Mouse (Mus musculus): ENCODE measurements at regions not wholly inside any gene's neighbourhood (a gene's known extent, or its start where the extent isn't known, plus 50 kb on each side); places are given as distances from the start of the nearest gene placed in this dataset.

DNA sequence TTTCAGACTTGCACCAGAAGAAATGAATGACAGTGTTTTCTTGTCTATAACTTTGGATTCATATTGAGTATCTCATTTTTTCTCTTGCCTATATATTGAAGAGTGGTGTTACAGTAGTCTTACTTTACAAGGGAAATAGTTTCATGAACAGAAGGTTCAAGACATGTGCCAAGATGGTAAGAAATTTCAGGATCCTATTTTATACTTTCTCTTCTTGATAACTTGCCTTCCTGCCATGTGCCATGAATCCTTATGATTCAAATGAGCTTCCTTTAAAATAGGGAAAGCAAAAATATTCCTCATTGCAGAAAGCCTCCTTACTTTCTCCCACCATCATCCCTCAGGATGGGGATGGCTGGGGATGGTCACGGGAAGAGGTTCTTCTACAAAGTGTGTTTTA lies 812.8 kb upstream of the Gm10801 start:
- no peak overlapping the region for H3K9ac ChIP-seq (ENCODE audit: low read length)
- H3K4me2 ChIP-seq: no peak overlapping the region
- no peak overlapping the region for H3K4me3 ChIP-seq (ENCODE audit: low read depth, low read length)
- 77% methylated on average over 1 of the region's 1 CpGs for WGBS
- no peaks in the 10 kb centered on the region for H3K36me3 ChIP-seq (ENCODE audit: control insufficient read depth, insufficient read depth, low read length)
- H3K27me3 ChIP-seq (ENCODE audit: control insufficient read depth, insufficient read depth, low read length): no peaks in the 10 kb centered on the region
- ATAC-seq (ENCODE audit: low FRiP score): no peak
- DNase-seq (ENCODE audit: low spot score, missing footprints): no peak
- H3K4me1 ChIP-seq (ENCODE audit: control insufficient read depth, insufficient read depth, low read length): no peaks in the 10 kb centered on the region
- H3K9me3 ChIP-seq (ENCODE audit: control insufficient read depth, low read length): no peaks in the 10 kb centered on the region
- H3K27ac ChIP-seq (ENCODE audit: low read depth, low read length): no peak overlapping the region

DNA sequence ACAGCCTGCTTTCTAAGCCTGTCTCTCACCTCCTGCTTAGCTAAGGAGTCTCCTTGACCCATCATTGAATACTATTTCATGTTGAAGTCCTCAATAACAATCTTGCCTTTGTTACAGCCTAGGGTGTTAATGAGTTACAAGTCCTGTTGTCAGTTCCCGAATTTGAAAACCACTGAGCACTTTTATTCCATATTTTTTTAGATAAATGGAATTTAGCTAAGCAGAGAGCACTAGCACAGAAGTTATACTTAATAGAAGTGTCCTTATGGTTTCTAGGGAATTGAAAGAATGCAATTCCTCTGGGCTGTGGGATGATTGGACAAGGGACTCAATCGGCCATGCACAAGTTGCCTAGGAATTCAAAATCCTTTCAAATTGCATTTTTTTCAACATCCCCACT lies 790.8 kb upstream of the Gm10801 start:
- H3K4me3 ChIP-seq (ENCODE audit: low read depth, low read length): no peak overlapping the region

More for the DNA sequence above, 790.8 kb upstream of the Gm10801 start:
- Histone ChIP-seq H3K4me2 (no peak overlapping the region), H3K27ac (ENCODE audit: low read depth, low read length) (no peak overlapping the region), H3K9me3 (ENCODE audit: control insufficient read depth, low read length) (no peaks in the 10 kb centered on the region), H3K36me3 (ENCODE audit: control insufficient read depth, insufficient read depth, low read length) (no peaks in the 10 kb centered on the region), H3K4me1 (ENCODE audit: control insufficient read depth, insufficient read depth, low read length) (no peaks in the 10 kb centered on the region), H3K27me3 (ENCODE audit: control insufficient read depth, insufficient read depth, low read length) (no peaks in the 10 kb centered on the region), H3K9ac (ENCODE audit: low read length) (no peak overlapping the region)
- WGBS: 89% methylated on average over 2 of the region's 2 CpGs
- peak; percentile 53 for DNase-seq (ENCODE audit: low spot score, missing footprints)
- no peak for ATAC-seq (ENCODE audit: low FRiP score)
